Mouse (Mus musculus) R1 (cell line): ENCODE data around the gene Aaas.

ENCODE experiments used
- DNase-seq: peaks from one replicate; pipeline ENCODE4 v3.0.0-alpha.2; 2018; ENCODE audit warnings: low read depth, low spot score

Gene Aaas

DNA sequence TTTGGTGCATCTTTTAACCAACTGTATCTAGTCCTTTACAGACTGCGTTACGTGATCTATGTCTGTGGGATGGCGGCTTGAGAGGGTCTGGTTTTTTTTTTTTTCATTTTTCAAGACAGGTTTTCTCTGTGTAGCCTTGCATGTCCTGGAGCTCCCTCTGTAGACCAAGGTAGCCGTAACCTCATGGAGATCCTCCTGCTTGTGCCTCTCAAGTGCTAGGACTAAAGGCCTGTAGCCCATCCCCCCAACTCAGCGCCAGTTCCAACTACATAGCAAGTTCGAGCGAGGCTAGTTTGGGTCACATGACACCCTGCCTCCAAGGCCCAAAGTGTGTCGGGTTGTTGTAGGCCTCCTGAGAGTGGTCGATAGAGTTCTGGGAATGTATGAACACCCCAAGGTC lies 41.9 kb downstream of the Aaas start:
- DNase-seq = peak; percentile 56

- no peak for DNase-seq
These were observed 48.0 kb downstream of the Aaas start for GRCm38 (mm10) chr15:102302542-102302941.

- DNase-seq = no peak
These were observed 54.1 kb downstream of the Aaas start for GRCm38 (mm10) chr15:102296368-102297006.

DNA sequence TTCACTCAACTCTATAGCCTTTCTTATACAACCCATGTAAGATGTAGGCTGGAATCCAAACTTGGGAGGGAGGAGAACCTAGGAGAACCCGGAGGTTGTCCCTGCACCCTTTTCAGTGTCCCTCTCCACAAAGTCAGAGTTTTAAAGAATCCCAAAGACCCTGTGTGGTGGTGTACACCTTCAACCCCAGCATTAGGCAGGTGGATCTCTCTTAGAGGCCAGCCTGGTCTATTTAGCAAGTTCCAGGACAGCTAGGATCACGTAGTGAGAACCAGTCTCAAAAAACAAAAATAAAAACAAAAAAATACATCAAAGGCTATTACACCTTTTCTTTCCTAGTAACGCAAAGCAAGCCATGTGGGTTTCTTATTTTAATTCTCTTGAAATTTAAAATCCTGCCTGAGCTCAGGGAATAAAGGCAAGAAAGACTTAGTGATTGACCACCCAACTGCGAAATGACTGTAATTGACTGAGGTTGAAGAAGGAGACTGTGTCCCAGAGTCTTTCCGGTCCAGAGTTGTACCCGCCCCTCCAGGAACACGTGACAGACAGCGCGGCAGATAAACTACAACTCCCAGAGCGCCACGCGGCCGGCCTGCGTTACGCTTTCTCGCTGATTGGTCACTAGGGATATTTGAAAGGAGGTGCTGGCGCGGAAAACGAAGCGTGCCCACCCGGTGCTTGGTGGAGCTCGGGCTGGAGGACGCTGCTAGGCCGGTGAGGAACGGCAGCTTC lies 54.8 kb downstream of the Aaas start, which contains the start of gene Espl1:
Gene Espl1, plus strand, starts transcription at position 634 of the 735 bp plus-strand sequence.
- DNase-seq = peak; percentile 97
